Mouse (Mus musculus): ENCODE measurements at regions not wholly inside any gene's neighbourhood (a gene's known extent, or its start where the extent isn't known, plus 50 kb on each side); places are given as distances from the start of the nearest gene placed in this dataset.

GRCm38 (mm10) chr3:61849317-61849716 lies 483.6 kb upstream of the B430305J03Rik start:
- no peak for DNase-seq (ENCODE audit: low spot score)

- DNase-seq (ENCODE audit: low spot score) = no peak
Measured at GRCm38 (mm10) chr3:61846703-61847102, 481.0 kb upstream of the B430305J03Rik start.

- DNase-seq (ENCODE audit: low spot score) = peak; percentile 67
Measured at GRCm38 (mm10) chr3:61839355-61840009, 473.7 kb upstream of the B430305J03Rik start.

GRCm38 (mm10) chr3:61816807-61817206 lies 451.1 kb upstream of the B430305J03Rik start:
- no peak for DNase-seq (ENCODE audit: low spot score)

GRCm38 (mm10) chr3:61796021-61796420 lies 430.3 kb upstream of the B430305J03Rik start:
- DNase-seq (ENCODE audit: low spot score) = no peak

GRCm38 (mm10) chr3:61790674-61791073 lies 424.9 kb upstream of the B430305J03Rik start:
- no peak for DNase-seq (ENCODE audit: low spot score)

Data from embryo, embryonic 10.5 days (tissue).